Mouse (Mus musculus): ENCODE results near the gene Prkca. TPM values are rescaled to one million over a fixed set of nuclear protein-coding genes. Genes with fewer than 3 reads are reported as not detected.

Gene Prkca
- polyA plus RNA-seq, 1 experiment from 2014 or later = 10.1 TPM

GRCm38 (mm10) chr11:108362965-108363364 is 19.2 kb upstream of the Prkca start:
- H3K4me1 ChIP-seq = peaks cover 15% of the 10 kb centered on the region
- no peak overlapping the region for H3K4me2 ChIP-seq
- ATAC-seq (ENCODE audit: insufficient read depth, low FRiP score, low read depth) = no peak
- no peak overlapping the region for H3K9ac ChIP-seq
- no peaks in the 10 kb centered on the region for H3K9me3 ChIP-seq
- no peaks in the 10 kb centered on the region for H3K27me3 ChIP-seq (replicated peaks)
- no peak overlapping the region for H3K4me3 ChIP-seq (replicated peaks)
- no peaks in the 10 kb centered on the region for H3K36me3 ChIP-seq
- no peak overlapping the region for H3K27ac ChIP-seq
- WGBS = 92% methylated on average over 5 of the region's 5 CpGs

DNA sequence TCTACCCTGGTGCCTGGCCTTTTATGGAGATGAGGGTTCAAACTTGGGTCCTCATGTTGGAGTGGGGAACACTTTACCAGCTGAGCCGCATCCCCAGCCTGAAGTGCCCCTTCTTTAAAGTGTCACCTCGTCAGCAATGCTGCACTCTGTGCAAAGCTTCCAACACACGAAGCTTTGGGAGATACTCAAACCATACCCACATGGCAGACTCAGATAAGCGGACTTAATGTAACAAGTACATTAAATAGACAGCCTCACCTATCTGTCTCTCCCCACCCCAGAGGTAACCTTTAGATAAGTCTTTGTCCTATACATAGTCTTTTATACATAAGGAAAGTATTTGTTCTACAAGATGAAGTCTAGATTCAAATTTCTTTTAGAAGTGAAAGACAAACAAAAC is 17.3 kb upstream of the Prkca start:
- H3K9me3 ChIP-seq = no peaks in the 10 kb centered on the region
- H3K9ac ChIP-seq = no peak overlapping the region
- H3K4me2 ChIP-seq = no peak overlapping the region
- ATAC-seq (ENCODE audit: insufficient read depth, low FRiP score, low read depth) = no peak
- 71% methylated on average over 4 of the region's 4 CpGs for WGBS
- H3K27me3 ChIP-seq (replicated peaks) = no peaks in the 10 kb centered on the region
- no peak overlapping the region for H3K4me3 ChIP-seq (replicated peaks)
- no peak overlapping the region for H3K27ac ChIP-seq
- no peaks in the 10 kb centered on the region for H3K36me3 ChIP-seq
- H3K4me1 ChIP-seq = peaks cover 15% of the 10 kb centered on the region

DNA sequence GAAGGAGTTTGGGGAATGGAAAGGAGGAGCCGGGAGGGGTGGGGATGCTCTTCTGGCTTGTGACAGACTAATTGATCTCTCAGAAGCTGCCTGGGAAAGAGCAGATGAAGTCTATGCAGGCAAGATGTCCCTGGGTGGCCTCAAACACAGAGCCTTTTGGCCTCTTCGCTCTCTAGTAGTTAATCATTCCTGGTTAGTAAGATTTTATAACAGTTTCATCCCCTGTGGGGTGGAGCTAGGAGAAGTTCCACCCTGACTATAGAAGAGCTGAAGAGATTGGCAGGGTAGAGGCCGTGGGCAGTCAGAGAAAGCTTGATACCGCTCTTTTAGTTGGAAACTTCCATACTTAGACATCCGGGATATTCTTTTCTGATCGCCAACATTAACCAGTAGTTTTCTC is 15.2 kb upstream of the Prkca start:
- no peaks in the 10 kb centered on the region for H3K27me3 ChIP-seq (replicated peaks)
- no peak overlapping the region for H3K4me2 ChIP-seq
- no peak overlapping the region for H3K4me3 ChIP-seq (replicated peaks)
- peaks cover 3% of the 10 kb centered on the region; the same call in 1 of the 2 replicates for H3K4me1 ChIP-seq
- WGBS = 67% methylated on average over 6 of the region's 6 CpGs
- H3K36me3 ChIP-seq = no peaks in the 10 kb centered on the region
- H3K27ac ChIP-seq = no peak overlapping the region
- no peaks in the 10 kb centered on the region for H3K9me3 ChIP-seq
- no peak for ATAC-seq (ENCODE audit: insufficient read depth, low FRiP score, low read depth)
- H3K9ac ChIP-seq = no peak overlapping the region

GRCm38 (mm10) chr11:108356020-108356419 is 12.3 kb upstream of the Prkca start:
- H3K4me1 ChIP-seq = no peaks in the 10 kb centered on the region
- no peak overlapping the region for H3K4me2 ChIP-seq
- no peak overlapping the region for H3K27ac ChIP-seq
- H3K27me3 ChIP-seq (replicated peaks) = no peaks in the 10 kb centered on the region
- H3K9me3 ChIP-seq = no peaks in the 10 kb centered on the region
- H3K9ac ChIP-seq = no peak overlapping the region
- no peak for ATAC-seq (ENCODE audit: insufficient read depth, low FRiP score, low read depth)
- no peak overlapping the region for H3K4me3 ChIP-seq (replicated peaks)
- 68% methylated on average over 4 of the region's 4 CpGs for WGBS
- no peaks in the 10 kb centered on the region for H3K36me3 ChIP-seq

- no peak overlapping the region for H3K4me3 ChIP-seq (replicated peaks)
- no peak for ATAC-seq (ENCODE audit: insufficient read depth, low FRiP score, low read depth)
- WGBS = 83% methylated on average over 10 of the region's 10 CpGs
Measured at GRCm38 (mm10) chr11:108352842-108353388, 9.2 kb upstream of the Prkca start.

GRCm38 (mm10) chr11:108350799-108351198 is 7.1 kb upstream of the Prkca start:
- Histone ChIP-seq H3K9me3 (no peaks in the 10 kb centered on the region), H3K27me3 (replicated peaks) (no peaks in the 10 kb centered on the region), H3K27ac (no peak overlapping the region), H3K4me2 (no peak overlapping the region), H3K4me3 (replicated peaks) (no peak overlapping the region), H3K4me1 (no peaks in the 10 kb centered on the region), H3K36me3 (no peaks in the 10 kb centered on the region), H3K9ac (no peak overlapping the region)
- ATAC-seq (ENCODE audit: insufficient read depth, low FRiP score, low read depth) = no peak
- WGBS = 72% methylated on average over 4 of the region's 4 CpGs

More at GRCm38 (mm10) chr11:108352842-108353388, 9.2 kb upstream of the Prkca start:
- Histone ChIP-seq H3K36me3 (no peaks in the 10 kb centered on the region), H3K9me3 (no peaks in the 10 kb centered on the region), H3K4me1 (no peaks in the 10 kb centered on the region), H3K27ac (no peak overlapping the region), H3K4me2 (no peak overlapping the region), H3K27me3 (replicated peaks) (no peaks in the 10 kb centered on the region), H3K9ac (no peak overlapping the region)

DNA sequence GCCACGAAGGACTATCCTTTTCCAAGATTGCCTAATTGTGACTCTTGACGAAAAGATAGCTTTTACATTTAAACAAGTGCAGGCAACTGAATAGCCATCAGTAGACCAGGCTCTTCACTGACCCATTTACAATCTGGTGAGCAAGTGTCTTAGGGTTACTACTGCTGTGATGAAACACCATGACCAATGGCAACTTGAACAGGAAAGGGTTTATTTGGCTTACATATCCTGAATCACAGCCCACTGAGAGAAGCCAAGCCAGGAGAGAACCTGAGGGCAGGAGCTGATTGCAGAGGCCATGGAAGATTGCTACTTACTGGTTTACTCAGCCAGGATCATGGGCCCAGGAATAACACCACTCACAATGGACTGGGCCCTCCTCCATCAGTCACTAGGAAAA is 1.6 kb upstream of the Prkca start:
- Histone ChIP-seq H3K4me2 (no peak overlapping the region), H3K27me3 (replicated peaks) (no peaks in the 10 kb centered on the region), H3K27ac (no peak overlapping the region), H3K4me1 (peaks cover 9% of the 10 kb centered on the region; the same call in 1 of the 2 replicates), H3K36me3 (no peaks in the 10 kb centered on the region), H3K4me3 (replicated peaks) (no peak overlapping the region), H3K9ac (no peak overlapping the region), H3K9me3 (no peaks in the 10 kb centered on the region)
- 89% methylated on average over 2 of the region's 2 CpGs for whole genome bisulfite sequencing
- no peak for ATAC-seq (ENCODE audit: insufficient read depth, low FRiP score, low read depth)

- Histone ChIP-seq H3K4me1 (peaks cover 9% of the 10 kb centered on the region; the same call in 1 of the 2 replicates), H3K4me3 (replicated peaks) (no peak overlapping the region), H3K4me2 (peak overlapping the region; percentile 97; the same call in 1 of the 2 replicates), H3K9me3 (no peaks in the 10 kb centered on the region), H3K27ac (no peak overlapping the region), H3K9ac (no peak overlapping the region), H3K27me3 (replicated peaks) (no peaks in the 10 kb centered on the region), H3K36me3 (no peaks in the 10 kb centered on the region)
- 65% methylated on average over 8 of the region's 8 CpGs for WGBS
- ATAC-seq (ENCODE audit: insufficient read depth, low FRiP score, low read depth) = no peak
Measured at GRCm38 (mm10) chr11:108344759-108345158, 1.0 kb upstream of the Prkca start.

GRCm38 (mm10) chr11:108342781-108343768 is 653 bp downstream of the Prkca start, which contains the start of gene Apoh:
Apoh (plus strand) TSS chr11:108343354.
- peak; percentile 34; the same call in 1 of the 2 replicates for ATAC-seq (ENCODE audit: insufficient read depth, low FRiP score, low read depth)
- H3K4me2 ChIP-seq = peak within 1 kb of the TSS; percentile 97
- H3K4me3 ChIP-seq (replicated peaks) = peak within 1 kb of the TSS; percentile 80
- H3K9ac ChIP-seq = peak within 1 kb of the TSS; percentile 76
- H3K27ac ChIP-seq = peak within 1 kb of the TSS; percentile 79
- WGBS = under 1% methylated on average over 73 of the region's 75 CpGs
- no peaks in the 10 kb centered on the region for H3K36me3 ChIP-seq
- H3K27me3 ChIP-seq (replicated peaks) = no peaks in the 10 kb centered on the region
- H3K9me3 ChIP-seq = no peaks in the 10 kb centered on the region
- H3K4me1 ChIP-seq = peaks cover 9% of the 10 kb centered on the region; the same call in 1 of the 2 replicates

- Histone ChIP-seq H3K9me3 (no peaks in the 10 kb centered on the region), H3K4me3 (replicated peaks) (peak overlapping the region; percentile 80; the same call in 1 of the 2 replicates), H3K9ac (no peak overlapping the region), H3K27ac (no peak overlapping the region), H3K36me3 (no peaks in the 10 kb centered on the region), H3K4me1 (peaks cover 9% of the 10 kb centered on the region; the same call in 1 of the 2 replicates), H3K4me2 (peak overlapping the region; percentile 97), H3K27me3 (replicated peaks) (no peaks in the 10 kb centered on the region)
- no peak for ATAC-seq (ENCODE audit: insufficient read depth, low FRiP score, low read depth)
- WGBS = 54% methylated on average over 8 of the region's 8 CpGs
Measured at GRCm38 (mm10) chr11:108341783-108342182, 1.9 kb downstream of the Prkca start.

- Histone ChIP-seq H3K27ac (no peak overlapping the region), H3K27me3 (replicated peaks) (no peaks in the 10 kb centered on the region), H3K4me1 (peaks cover 9% of the 10 kb centered on the region; the same call in 1 of the 2 replicates), H3K9me3 (no peaks in the 10 kb centered on the region), H3K4me3 (replicated peaks) (no peak overlapping the region), H3K4me2 (no peak overlapping the region), H3K9ac (no peak overlapping the region), H3K36me3 (no peaks in the 10 kb centered on the region)
- 81% methylated on average over 4 of the region's 4 CpGs for WGBS
- no peak for ATAC-seq (ENCODE audit: insufficient read depth, low FRiP score, low read depth)
Measured at GRCm38 (mm10) chr11:108340293-108340692, 3.4 kb downstream of the Prkca start.

GRCm38 (mm10) chr11:108336445-108336844 is 7.3 kb downstream of the Prkca start:
- H3K27me3 ChIP-seq (replicated peaks) = no peaks in the 10 kb centered on the region
- ATAC-seq (ENCODE audit: insufficient read depth, low FRiP score, low read depth) = no peak
- H3K36me3 ChIP-seq = no peaks in the 10 kb centered on the region
- H3K4me1 ChIP-seq = 0 out of 2 replicates have a peak, but pooled peaks cover under 1% of the 10 kb centered on the region
- H3K4me3 ChIP-seq (replicated peaks) = no peak overlapping the region
- no peak overlapping the region for H3K9ac ChIP-seq
- no peak overlapping the region for H3K27ac ChIP-seq
- H3K4me2 ChIP-seq = no peak overlapping the region
- WGBS = 29% methylated on average over 5 of the region's 5 CpGs
- no peaks in the 10 kb centered on the region for H3K9me3 ChIP-seq

Measured in stomach, embryonic 15.5 days (tissue).